Mouse (Mus musculus): ENCODE results near the gene Prps1. TPM values are rescaled to one million over a fixed set of nuclear protein-coding genes. Genes with fewer than 3 reads are reported as not detected.

The Prps1 gene
- polyA plus RNA-seq (2017; shearing (Covaris generic)): 100 to 1,000 TPM in 1 of 2 experiments, 10 to 100 TPM in 1; 59.6 to 106 TPM

GRCm38 (mm10) chrX:140456279-140456731 is at the start of gene Prps1:
Prps1 (plus strand) TSS chrX:140456613.

Other genes with a start within 250 kb of the Prps1 start
- under 1 TPM in 1 of 2 experiments, not detected in 1; 0.32 TPM for gene Frmpd3, start 114.3 kb upstream of the Prps1 start, polyA plus RNA-seq (2017; shearing (Covaris generic))
- 100 to 1,000 TPM; 173 to 498 TPM for gene Tsc22d3, start 144.0 kb downstream of the Prps1 start, polyA plus RNA-seq (2017; shearing (Covaris generic))
- 1 to 10 TPM; 1.0 TPM for gene Mid2, start 208.0 kb downstream of the Prps1 start, polyA plus RNA-seq (2017; shearing (Covaris generic))